Comparison of ENCODE assay signal across 8 mouse cellular contexts in the genomic region with DNA sequence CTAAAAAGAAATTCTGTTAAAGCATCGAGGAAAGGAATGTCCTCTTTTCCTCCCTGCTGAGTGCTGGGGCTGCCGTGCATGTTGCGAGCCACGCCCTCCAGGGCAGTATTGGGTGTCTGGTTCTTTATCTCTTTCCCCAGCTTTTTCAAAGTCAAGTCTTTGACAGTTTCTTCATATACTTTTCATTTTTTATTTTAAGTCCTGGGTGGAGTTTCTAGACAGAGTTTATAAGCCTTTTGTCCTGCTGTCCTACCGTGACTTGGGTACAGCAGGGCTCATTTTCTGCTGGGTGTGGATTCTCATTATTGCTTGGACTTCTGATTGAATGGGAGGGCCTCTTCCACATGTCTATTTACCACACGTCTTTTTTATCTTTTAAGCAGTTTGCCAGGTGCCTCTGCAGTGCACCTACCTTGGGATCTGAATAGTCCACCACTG. TPM values are rescaled to one million over a fixed set of nuclear protein-coding genes. Genes with fewer than 3 reads are reported as not detected.
A peak's percentile ranks its signal among the peaks of the same experiment; 100 is the strongest.
DNase-seq lines count a peak whose midpoint lies in the region; ATAC-seq and TF ChIP-seq lines count a peak whose summit lies in the region.

No protein-coding gene starts in this region.

- peaks cover 22% of the 10 kb centered on the region; the same call in 1 of the 2 replicates for H3K4me1 ChIP-seq in kidney, postnatal 0 days (replicated peaks; ENCODE audit: insufficient read depth, low read length)
- H3K4me1 ChIP-seq in hindbrain, embryonic 15.5 days (replicated peaks) = peaks cover 44% of the 10 kb centered on the region
- H3K4me1 ChIP-seq in midbrain, embryonic 14.5 days (ENCODE audit: control insufficient read depth, insufficient read depth, low read length) = peaks cover 34% of the 10 kb centered on the region

- H3K9me3 ChIP-seq in kidney, postnatal 0 days (replicated peaks; ENCODE audit: low read length) = no peaks in the 10 kb centered on the region
- H3K9me3 ChIP-seq in hindbrain, embryonic 15.5 days = no peaks in the 10 kb centered on the region
- no peaks in the 10 kb centered on the region for H3K9me3 ChIP-seq in midbrain, embryonic 14.5 days (ENCODE audit: control insufficient read depth, low read length)

- peak; percentile 40 for DNase-seq in kidney, postnatal 0 days (ENCODE audit: low spot score)
- no peak for DNase-seq in kidney, adult 9 months
- peak; percentile 76 for DNase-seq in c-Kit-positive CD71-positive TER-119-positive erythroid progenitor cells, embryonic 14.5 days (ENCODE audit: low spot score)
- DNase-seq in midbrain, embryonic 14.5 days = peak; percentile 42
- DNase-seq in adrenal gland, adult 2 months = no peak
- no peak for DNase-seq in gastrocnemius, postnatal 10 days
- DNase-seq in right cerebral cortex, postnatal 36 days (ENCODE audit: low spot score in 2 of 2) = no peak

- H3K36me3 ChIP-seq in kidney, postnatal 0 days (ENCODE audit: insufficient read depth, low read length) = peaks cover 18% of the 10 kb centered on the region; the same call in 1 of the 2 replicates
- H3K36me3 ChIP-seq in hindbrain, embryonic 15.5 days = peaks cover 15% of the 10 kb centered on the region
- H3K36me3 ChIP-seq in midbrain, embryonic 14.5 days (ENCODE audit: control insufficient read depth, insufficient read depth, low read length) = peaks cover 18% of the 10 kb centered on the region

- peak overlapping the region; percentile 96; the same call in 1 of the 2 replicates for H3K9ac ChIP-seq in kidney, postnatal 0 days (ENCODE audit: low read depth, low read length)
- peak overlapping the region; percentile 55 for H3K9ac ChIP-seq in hindbrain, embryonic 15.5 days
- H3K9ac ChIP-seq in midbrain, embryonic 14.5 days (replicated peaks; ENCODE audit: low read length) = peak overlapping the region; percentile 59

- no peak for ATAC-seq in kidney, postnatal 0 days (replicated peaks; ENCODE audit: low FRiP score, low read depth)
- ATAC-seq in hindbrain, embryonic 15.5 days (ENCODE audit: low FRiP score, low read depth) = no peak
- ATAC-seq in midbrain, embryonic 14.5 days (ENCODE audit: low FRiP score, low TSS enrichment) = no peak

- peak overlapping the region; percentile 65 for H3K4me2 ChIP-seq in kidney, postnatal 0 days (ENCODE audit: low read length)
- H3K4me2 ChIP-seq in hindbrain, embryonic 15.5 days = peak overlapping the region; percentile 78
- H3K4me2 ChIP-seq in midbrain, embryonic 14.5 days (ENCODE audit: low read length) = peak overlapping the region; percentile 65

- peak overlapping the region; percentile 98 for H3K27ac ChIP-seq in kidney, postnatal 0 days
- peak overlapping the region; percentile 98 for H3K27ac ChIP-seq in hindbrain, embryonic 15.5 days (replicated peaks)
- H3K27ac ChIP-seq in midbrain, embryonic 14.5 days (replicated peaks; ENCODE audit: low read depth, low read length) = peak overlapping the region; percentile 92

- H3K4me3 ChIP-seq in kidney, postnatal 0 days (replicated peaks; ENCODE audit: low read depth, low read length) = peak overlapping the region; percentile 66; the same call in 1 of the 2 replicates
- peak overlapping the region; percentile 55 for H3K4me3 ChIP-seq in hindbrain, embryonic 15.5 days
- peak overlapping the region; percentile 79 for H3K4me3 ChIP-seq in midbrain, embryonic 14.5 days (replicated peaks; ENCODE audit: low read depth, low read length)

- 34% methylated on average over 6 of the region's 6 CpGs for WGBS in kidney, postnatal 0 days
- WGBS in hindbrain, embryonic 15.5 days = 38% methylated on average over 6 of the region's 6 CpGs
- WGBS in midbrain, embryonic 14.5 days = 40% methylated on average over 6 of the region's 6 CpGs

- TF ChIP-seq CTCF in kidney, postnatal 0 days (IDR thresholded peaks at IDR 0.05; ENCODE audit: low read depth) = no peak

- H3K27me3 ChIP-seq in kidney, postnatal 0 days (ENCODE audit: insufficient read depth, low read length) = no peaks in the 10 kb centered on the region
- no peaks in the 10 kb centered on the region for H3K27me3 ChIP-seq in hindbrain, embryonic 15.5 days
- no peaks in the 10 kb centered on the region for H3K27me3 ChIP-seq in midbrain, embryonic 14.5 days (ENCODE audit: control insufficient read depth, insufficient read depth, low read length)

RNA-seq across cellular contexts. Expression of gene Ppp1r10, which starts 3.6 kb away (rescaled TPM):
- polyA plus RNA-seq in kidney, postnatal 0 days (2015; fragmentation: Nextera tagmentation; extraction: Ambion mirVana) = 28.8 and 29.7 TPM in 2 replicates
- 41.1 and 43.0 TPM in 2 replicates for polyA plus RNA-seq in hindbrain, embryonic 15.5 days (2015; fragmentation: Nextera tagmentation; extraction: Ambion mirVana)
- polyA plus RNA-seq in midbrain, embryonic 14.5 days (2014; fragmentation: Nextera tagmentation; extraction: Ambion mirVana) = 36.3 and 45.2 TPM in 2 replicates
- total RNA-seq in adrenal gland, adult 2 months (2021) = 100 to 1,000 TPM in 1 of 2 experiments, 10 to 100 TPM in 1; 64.6 to 140 TPM
- 24.7 and 32.8 TPM in 2 replicates for polyA plus RNA-seq in adrenal gland, adult 2 months (2012; rRNA removed)
- 10 to 100 TPM; 31.4 to 47.1 TPM for total RNA-seq in gastrocnemius, postnatal 10 days (2021)

RNA-seq across cellular contexts. Expression of gene Mrps18b, which starts 3.7 kb away (rescaled TPM):
- polyA plus RNA-seq in kidney, postnatal 0 days (2015; fragmentation: Nextera tagmentation; extraction: Ambion mirVana) = 88.4 and 94.7 TPM in 2 replicates
- 57.0 and 59.1 TPM in 2 replicates for polyA plus RNA-seq in hindbrain, embryonic 15.5 days (2015; fragmentation: Nextera tagmentation; extraction: Ambion mirVana)
- 54.9 and 55.3 TPM in 2 replicates for polyA plus RNA-seq in midbrain, embryonic 14.5 days (2014; fragmentation: Nextera tagmentation; extraction: Ambion mirVana)
- total RNA-seq in adrenal gland, adult 2 months (2021) = 100 to 1,000 TPM; 111 to 114 TPM
- 91.6 and 101 TPM in 2 replicates for polyA plus RNA-seq in adrenal gland, adult 2 months (2012; rRNA removed)
- 10 to 100 TPM; 44.8 to 54.4 TPM for total RNA-seq in gastrocnemius, postnatal 10 days (2021)

RNA-seq across cellular contexts. Expression of gene Atat1, which starts 10.0 kb away (rescaled TPM):
- 28.4 and 36.9 TPM in 2 replicates for polyA plus RNA-seq in kidney, postnatal 0 days (2015; fragmentation: Nextera tagmentation; extraction: Ambion mirVana)
- 343 and 422 TPM in 2 replicates for polyA plus RNA-seq in hindbrain, embryonic 15.5 days (2015; fragmentation: Nextera tagmentation; extraction: Ambion mirVana)
- 478 and 503 TPM in 2 replicates for polyA plus RNA-seq in midbrain, embryonic 14.5 days (2014; fragmentation: Nextera tagmentation; extraction: Ambion mirVana)
- 10 to 100 TPM; 27.4 to 40.0 TPM for total RNA-seq in adrenal gland, adult 2 months (2021)
- 128 and 145 TPM in 2 replicates for polyA plus RNA-seq in adrenal gland, adult 2 months (2012; rRNA removed)
- 1 to 10 TPM; 6.4 to 9.8 TPM for total RNA-seq in gastrocnemius, postnatal 10 days (2021)

RNA-seq across cellular contexts. Expression of gene 2310061I04Rik, which starts 22.7 kb away (rescaled TPM):
- 36.6 and 39.1 TPM in 2 replicates for polyA plus RNA-seq in kidney, postnatal 0 days (2015; fragmentation: Nextera tagmentation; extraction: Ambion mirVana)
- polyA plus RNA-seq in hindbrain, embryonic 15.5 days (2015; fragmentation: Nextera tagmentation; extraction: Ambion mirVana) = 63.7 and 68.6 TPM in 2 replicates
- polyA plus RNA-seq in midbrain, embryonic 14.5 days (2014; fragmentation: Nextera tagmentation; extraction: Ambion mirVana) = 50.7 and 70.0 TPM in 2 replicates
- total RNA-seq in adrenal gland, adult 2 months (2021) = 10 to 100 TPM; 51.6 to 52.6 TPM
- 112 and 122 TPM in 2 replicates for polyA plus RNA-seq in adrenal gland, adult 2 months (2012; rRNA removed)
- total RNA-seq in gastrocnemius, postnatal 10 days (2021) = 10 to 100 TPM; 49.6 to 56.2 TPM

RNA-seq across cellular contexts. Expression of gene Dhx16, which starts 40.3 kb away (rescaled TPM):
- 29.2 and 33.3 TPM in 2 replicates for polyA plus RNA-seq in kidney, postnatal 0 days (2015; fragmentation: Nextera tagmentation; extraction: Ambion mirVana)
- polyA plus RNA-seq in hindbrain, embryonic 15.5 days (2015; fragmentation: Nextera tagmentation; extraction: Ambion mirVana) = 30.8 and 32.4 TPM in 2 replicates
- 27.4 and 30.7 TPM in 2 replicates for polyA plus RNA-seq in midbrain, embryonic 14.5 days (2014; fragmentation: Nextera tagmentation; extraction: Ambion mirVana)
- total RNA-seq in adrenal gland, adult 2 months (2021) = 10 to 100 TPM; 40.5 to 46.2 TPM
- 42.6 and 46.1 TPM in 2 replicates for polyA plus RNA-seq in adrenal gland, adult 2 months (2012; rRNA removed)
- 10 to 100 TPM; 12.6 to 16.8 TPM for total RNA-seq in gastrocnemius, postnatal 10 days (2021)

Comparison
In these comparisons a context has a peak if more than half of its experiments do, and no peak if none do; other contexts are left out.
1. DNase-seq: peak in kidney, postnatal 0 days (single experiment), c-Kit-positive CD71-positive TER-119-positive erythroid progenitor cells, embryonic 14.5 days (single experiment) and midbrain, embryonic 14.5 days (single experiment); none in kidney, adult 9 months (single experiment), adrenal gland, adult 2 months (single experiment), gastrocnemius, postnatal 10 days (single experiment) and right cerebral cortex, postnatal 36 days (0 of 2).
2. Peak in every context shown above with its lines, with median percentiles within 50 percentile points of each other: H3K27ac ChIP-seq, H3K4me2 ChIP-seq, H3K4me3 ChIP-seq and H3K9ac ChIP-seq.